Comparison of ENCODE assay signal across 14 mouse cellular contexts in genomic region chr9:92386871-92387270, GRCm38 (mm10).
"Had no signal": no experiment of that assay in that cellular context is flagged by ENCODE, and none has a peak within 500 bp of the region (broad histone marks: within the 10 kb centered on the region; RNA-seq: fewer than 3 reads in every experiment).

No protein-coding gene starts in this region.

- DNase-seq: cerebellum, postnatal 10 days; cerebellum, postnatal 14 days; cerebellum, postnatal 25 days; cerebellum, postnatal 36 days; embryo, embryonic 11 days; forebrain, postnatal 0 days; gastrocnemius, adult 2 months; gastrocnemius, postnatal 10 days; gastrocnemius, postnatal 14 days; gastrocnemius, postnatal 25 days; gastrocnemius, postnatal 36 days; heart, adult 11 months; heart, adult 18-20 months; heart, adult 2 months had no signal
